Mouse (Mus musculus) mesoderm, embryonic 11.5 days (tissue): ENCODE results near the gene Arrdc5.

Experiments used
- DNase-seq: peaks from one replicate; pipeline ENCODE4 v3.0.0-alpha.2; 2012; ENCODE audit warnings: low read depth, low spot score

Arrdc5 gene

DNA sequence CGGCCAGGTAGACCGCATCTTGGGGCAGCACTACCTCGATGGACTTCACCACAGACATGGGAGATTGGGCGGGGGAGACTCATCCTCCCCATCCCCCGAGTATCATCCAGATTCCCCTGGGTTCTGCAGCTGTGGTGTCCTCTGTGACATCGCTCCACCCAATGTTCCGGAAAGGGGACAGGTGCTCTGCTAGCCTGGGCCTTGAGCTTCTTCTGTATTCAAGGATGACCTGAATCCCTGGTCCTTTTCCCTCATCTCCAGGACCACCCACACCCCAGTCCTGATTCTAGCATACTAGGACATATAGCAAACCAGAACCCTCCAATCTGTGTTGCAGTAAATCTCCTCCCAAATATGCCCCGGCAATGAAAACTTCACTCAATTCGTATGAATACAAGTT lies at the start of gene Arrdc5:
Arrdc5 (minus strand) TSS at position 101 of the 400 bp plus-strand sequence.
- DNase-seq: no peak

DNA sequence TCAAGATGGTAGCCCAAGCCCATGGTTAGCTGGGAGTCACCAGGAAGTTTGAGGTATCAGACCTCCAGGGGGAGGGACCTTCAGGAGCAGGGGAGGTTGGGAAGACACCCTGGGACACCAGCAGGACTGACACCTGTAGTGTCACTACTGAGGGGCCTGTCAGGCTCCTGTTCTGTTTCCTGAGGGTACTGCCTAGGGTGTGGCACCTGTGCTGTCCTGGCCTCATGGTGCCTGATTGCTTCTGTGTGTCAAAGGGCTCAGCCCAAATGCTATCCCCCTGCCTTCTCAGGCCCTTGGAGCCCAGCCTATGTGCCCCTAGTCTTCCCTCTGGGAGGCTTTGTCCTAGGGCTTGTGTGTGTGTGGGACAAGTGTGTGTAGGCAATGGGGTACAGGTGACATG lies 48.5 kb upstream of the Arrdc5 start:
- no peak for DNase-seq

DNA sequence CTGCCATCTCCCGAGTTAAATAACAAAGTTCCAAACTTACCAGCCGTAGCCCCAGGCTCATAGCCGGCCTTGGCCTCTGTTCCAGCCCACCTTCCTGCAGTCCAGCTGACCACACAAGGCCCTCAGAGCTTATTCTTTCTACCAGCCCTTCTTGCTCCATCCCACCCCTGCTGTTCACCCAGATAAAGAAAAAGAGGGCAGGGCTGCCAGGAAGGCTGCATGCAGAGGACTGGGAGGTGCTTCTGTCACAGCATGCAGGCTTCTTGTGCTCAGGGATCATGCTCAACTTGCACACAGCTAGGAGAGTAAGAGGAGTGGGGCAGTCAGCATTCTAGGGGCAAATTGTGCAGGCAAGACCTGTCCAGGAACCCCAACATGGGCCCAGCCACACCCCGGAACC lies 48.0 kb upstream of the Arrdc5 start:
- DNase-seq: no peak

DNA sequence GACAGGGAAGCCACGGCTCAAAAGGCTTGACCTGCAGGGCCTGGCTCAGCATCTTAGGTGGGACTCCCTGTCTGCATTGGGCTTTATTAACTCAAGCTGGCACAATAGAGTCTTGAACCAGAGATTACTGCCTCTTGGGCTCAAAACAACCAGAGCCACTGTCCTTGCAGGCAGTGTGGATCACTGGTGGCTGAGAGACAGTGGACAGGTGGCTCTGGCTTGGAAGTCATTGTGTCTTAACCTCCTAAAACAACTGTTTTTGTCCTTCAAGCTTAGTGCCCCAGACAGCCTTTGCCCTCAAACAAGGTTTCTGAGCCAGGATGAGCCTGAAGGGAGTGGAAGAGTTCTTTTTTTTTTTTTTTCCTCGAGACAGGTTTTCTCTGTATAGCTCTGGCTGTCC lies 45.3 kb upstream of the Arrdc5 start:
- DNase-seq: no peak

DNA sequence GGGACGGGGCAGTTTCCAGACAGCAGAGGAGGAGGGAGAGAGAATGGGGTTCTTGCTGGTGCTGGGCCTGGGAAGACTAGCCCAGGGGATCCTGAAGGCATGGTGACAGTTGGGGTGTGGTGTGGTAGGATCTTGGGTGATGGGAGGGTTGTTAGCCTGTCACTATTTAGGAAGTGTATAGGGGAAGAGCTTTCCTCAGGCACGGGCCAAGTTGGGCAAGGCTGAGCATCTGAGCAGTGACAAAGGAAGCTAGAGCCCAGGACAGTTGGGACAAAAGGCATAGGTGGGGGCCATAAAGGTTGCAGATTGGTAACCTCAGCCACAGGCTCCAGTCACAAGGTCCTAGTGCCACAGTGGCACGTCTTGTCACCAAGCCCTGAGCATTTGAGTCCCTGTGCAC lies 43.4 kb upstream of the Arrdc5 start:
- no peak for DNase-seq

DNA sequence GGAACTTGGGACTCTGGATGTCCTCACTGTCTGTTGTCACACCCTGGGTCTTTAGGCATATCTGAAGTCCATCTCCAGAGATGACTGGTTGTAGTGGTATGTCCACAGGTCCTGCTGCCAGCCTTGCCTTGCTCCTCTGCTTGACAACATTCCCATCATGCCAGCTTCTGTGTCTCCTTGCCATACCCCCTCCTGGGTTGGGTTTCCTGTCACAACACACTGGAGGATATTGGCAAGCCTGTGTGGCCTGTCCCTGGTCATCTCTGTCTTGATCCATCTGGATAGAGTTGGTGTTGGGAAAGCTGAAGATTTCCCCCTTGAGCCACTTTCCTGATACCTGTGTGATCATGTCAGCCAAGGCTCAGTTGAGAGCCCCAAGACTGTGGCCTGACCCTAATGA lies 40.6 kb upstream of the Arrdc5 start:
- DNase-seq: no peak

DNA sequence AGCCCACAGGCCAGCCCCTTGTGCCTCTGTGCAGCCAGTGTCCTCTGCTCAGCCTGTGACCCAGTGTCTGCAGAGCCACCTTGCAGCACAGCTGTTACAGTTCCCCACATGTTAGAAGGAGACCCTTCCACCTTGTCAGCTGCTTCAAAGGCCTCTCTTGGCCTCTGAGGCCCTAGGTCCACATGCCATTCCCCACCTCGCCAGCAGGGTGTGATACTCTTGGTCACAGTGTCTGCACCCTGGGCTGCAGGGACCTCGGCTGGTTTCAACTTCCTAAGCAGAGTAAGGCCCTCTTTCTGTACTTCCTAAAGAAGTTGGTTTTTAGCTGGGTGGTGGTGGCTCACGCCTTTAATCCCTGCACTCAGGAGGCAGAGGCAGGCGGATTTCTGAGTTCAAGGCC lies 38.8 kb upstream of the Arrdc5 start:
- DNase-seq: peak; percentile 25

DNA sequence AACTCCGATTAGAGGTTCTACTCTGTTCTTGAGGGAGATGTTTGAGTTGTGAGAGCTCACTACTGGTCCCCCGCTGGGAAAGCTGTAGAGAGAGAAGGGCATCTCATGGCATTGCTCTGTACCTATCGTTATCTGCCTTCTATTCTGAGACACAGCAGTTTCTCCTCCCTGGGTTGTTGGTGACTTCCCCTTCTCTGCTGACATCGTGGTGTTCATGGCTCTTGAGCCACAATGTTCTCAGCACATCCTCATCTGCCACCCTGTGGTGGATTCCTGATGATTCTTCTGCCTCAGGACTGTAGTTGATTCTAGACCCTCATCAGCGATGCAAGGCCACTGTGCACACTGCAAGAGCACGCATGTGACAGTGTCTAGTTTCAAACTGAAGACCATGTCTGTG lies 37.7 kb upstream of the Arrdc5 start:
- no peak for DNase-seq

DNA sequence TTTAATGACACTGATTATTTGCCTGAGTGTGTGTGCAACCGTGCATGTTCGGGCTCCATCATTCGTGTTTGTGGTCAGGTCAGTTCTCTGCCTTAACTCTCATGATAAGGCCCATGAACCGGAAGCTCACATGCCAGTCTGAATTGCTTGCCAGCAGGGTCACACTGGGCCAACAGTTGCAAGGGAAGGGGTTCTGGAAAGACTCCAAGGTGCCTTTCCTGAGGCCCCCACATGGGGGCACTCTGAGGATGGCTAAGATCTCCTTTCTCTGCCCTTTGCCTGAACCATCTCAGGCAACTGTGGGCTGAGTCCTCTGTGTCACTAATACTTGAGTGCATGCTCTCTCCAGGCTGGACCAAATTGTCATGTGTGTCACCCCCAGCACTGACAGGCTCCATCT lies 37.1 kb upstream of the Arrdc5 start:
- peak; percentile 58 for DNase-seq

DNA sequence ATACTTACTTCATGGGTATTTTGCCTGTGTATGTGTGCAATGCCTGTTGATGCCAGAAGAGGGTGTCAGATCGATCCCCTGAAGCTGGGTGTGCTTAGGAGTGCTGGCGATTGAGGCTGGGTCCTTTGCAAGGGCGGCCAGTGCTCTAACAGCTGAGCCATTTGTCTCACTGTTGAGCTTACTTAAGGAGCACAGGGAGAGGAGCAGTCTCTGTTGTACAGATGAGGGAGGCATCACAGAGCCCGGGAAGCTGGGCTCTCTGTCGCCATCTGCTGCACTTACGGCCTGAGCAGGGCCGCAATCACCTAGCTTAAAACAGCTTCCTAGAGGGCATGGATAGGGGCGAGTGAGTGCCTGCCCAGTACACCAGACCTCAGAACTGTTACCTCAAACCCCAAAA lies 32.9 kb upstream of the Arrdc5 start:
- DNase-seq: peak; percentile 31

DNA sequence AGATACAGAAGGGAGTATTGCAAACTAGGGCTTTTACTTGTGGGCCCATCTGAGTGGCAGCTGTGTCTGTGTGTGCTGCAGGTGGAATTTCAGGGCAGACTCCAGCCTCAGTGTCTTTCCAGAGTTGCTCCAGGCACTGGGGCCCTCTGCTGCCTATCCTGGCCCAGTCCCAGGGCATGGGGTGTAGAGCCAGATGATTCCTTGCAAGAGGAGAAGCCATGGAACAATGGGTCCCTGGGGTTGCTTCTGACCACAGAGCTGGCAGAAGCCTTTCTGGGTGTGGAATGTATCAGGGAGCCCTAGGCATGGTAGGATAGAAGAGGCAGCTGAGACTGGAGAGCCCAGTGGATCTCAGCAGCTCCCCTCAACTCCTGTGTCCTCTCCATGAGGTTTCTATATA lies 31.2 kb upstream of the Arrdc5 start:
- DNase-seq: no peak

DNA sequence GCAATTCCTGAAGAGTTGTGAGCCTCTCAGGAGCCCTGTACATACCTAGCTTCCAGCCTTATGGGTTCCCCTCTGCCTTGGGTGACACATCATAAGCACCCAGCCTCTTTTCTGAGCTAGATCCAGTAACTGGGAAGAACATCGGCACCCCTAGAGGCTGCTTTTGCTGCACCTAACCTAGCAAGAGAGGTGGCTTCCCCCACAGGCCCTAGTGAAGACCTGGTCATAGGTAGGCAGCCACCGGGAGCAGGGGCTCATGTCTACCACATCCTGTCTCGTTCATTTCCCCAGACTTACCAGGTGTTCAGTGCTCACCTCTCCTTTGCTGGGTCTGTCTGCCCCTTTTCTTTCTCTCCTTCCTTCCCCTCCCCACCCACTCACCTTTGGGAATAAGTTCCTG lies 30.3 kb upstream of the Arrdc5 start:
- DNase-seq: no peak

DNA sequence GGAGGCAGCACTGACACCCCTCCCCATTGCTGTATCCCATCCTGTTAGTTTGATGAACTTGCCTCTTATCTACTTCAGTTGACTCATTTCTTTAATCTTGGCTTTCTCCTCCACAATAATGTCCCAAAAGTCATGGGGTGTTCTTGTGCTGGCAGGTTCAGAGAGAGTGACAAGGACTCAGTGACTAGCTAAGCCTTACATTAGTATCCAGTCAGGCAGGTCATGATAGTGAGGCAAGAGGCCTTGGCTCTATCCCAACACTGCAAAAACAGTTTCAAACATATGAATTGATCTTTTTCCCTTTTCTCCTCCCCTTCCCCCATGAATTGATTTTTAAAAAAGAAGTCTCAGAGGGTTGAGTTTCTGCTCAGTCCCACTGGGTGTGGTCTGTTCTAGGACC lies 29.2 kb upstream of the Arrdc5 start:
- no peak for DNase-seq

DNA sequence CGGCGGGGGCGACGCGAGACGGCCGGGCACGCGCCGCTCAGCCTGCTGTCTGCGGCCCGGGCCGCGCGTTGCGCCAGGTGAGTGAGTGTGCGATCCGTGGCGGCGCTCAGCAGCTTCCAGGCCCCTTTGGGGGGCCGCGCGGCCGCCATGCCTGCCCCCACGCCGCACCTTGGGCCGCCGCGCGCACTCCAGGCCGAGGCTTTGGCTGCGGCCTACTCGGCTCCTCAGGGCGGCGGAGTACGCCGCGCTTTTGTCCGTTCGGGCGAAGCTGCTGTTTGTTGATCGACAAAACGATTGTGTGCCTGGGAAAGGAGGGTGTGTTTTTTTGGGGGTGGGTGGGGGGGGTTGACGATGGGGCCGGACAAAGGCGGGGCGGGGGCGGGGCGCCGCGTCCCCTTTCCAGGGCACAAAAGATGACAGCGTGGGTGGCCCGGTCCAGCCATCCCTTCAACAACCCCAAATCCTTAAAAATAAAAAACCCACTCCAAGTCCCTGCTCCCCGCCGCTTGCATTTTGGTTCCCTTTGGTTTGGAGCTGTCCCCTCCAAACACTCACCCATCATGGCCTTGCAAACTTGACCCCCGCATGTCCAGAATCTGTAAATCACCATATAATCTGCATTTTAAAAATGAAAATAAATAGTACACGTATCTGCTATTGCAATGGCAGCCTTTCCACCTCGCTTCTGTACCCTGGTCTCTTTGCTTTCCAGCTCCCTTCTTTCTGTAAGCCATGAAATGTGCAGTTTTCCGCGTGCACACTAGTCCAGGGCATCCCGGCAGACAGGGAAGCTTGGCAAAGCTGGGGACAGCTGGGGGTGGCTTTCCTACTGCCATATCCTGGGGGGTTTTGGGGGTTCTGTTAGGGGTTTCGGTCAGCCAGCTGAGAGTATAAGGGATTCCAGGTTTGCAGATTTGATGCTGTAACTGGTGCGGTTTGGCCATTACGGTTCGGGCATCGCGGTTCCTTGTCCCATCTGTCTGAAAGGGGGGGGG lies 26.4 kb upstream of the Arrdc5 start:
- DNase-seq: peak; percentile 44

DNA sequence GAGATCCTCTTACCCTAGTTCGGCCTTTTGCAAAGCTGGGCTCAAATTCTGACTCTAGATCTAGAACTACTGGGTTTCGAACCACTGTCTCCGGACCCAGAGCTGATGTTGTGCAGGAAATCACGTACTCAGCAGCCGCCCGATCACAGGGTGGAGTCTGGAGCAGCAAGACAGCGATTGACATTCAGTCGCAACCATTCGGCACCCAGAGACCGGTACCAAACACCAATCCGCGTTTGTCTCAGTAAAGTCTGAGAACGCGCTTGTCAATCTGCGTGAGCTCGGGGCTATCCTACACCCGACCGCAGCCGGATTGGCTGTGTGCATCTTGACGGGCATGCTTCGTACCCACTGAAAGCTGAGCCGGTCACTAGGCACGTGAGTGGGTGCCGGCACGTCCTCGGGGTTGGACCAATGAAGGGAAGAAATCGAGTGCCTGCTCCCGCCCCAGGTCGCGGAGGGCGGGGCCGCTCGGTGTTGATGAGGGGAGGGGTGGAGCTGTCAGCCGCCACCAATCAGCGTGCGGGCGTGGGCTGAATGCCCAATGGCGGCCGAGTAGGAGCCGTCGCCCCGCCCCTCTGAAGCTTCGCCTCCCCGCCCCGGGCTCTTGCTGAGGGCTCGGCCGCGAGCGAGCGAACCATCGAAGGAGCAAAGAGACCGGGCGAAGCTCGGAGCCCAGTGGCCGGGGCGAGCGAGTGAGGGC lies 25.5 kb upstream of the Arrdc5 start, which contains the start of gene Kdm4b:
Kdm4b (plus strand) TSS at position 613 of the 703 bp plus-strand sequence.
- peak; percentile 99 for DNase-seq

DNA sequence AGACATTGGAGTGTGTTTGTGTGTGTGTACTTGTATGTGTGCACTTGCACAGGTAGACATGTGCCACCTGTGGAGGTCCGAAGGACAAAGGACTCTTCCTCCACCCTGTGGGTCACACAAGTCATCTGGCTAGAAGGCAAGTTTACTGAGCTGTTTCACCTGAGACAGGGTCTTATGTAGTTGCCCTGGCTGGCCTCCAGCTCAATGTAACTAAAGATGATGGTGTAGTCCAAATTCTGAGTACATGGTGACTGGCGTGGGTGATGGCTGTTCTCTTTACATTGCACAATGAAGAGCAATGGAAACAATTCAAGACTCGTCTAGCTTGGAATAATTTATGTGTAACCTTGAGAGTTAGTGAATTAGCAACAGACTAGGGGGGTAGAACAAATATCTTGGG lies 24.3 kb upstream of the Arrdc5 start:
- no peak for DNase-seq

DNA sequence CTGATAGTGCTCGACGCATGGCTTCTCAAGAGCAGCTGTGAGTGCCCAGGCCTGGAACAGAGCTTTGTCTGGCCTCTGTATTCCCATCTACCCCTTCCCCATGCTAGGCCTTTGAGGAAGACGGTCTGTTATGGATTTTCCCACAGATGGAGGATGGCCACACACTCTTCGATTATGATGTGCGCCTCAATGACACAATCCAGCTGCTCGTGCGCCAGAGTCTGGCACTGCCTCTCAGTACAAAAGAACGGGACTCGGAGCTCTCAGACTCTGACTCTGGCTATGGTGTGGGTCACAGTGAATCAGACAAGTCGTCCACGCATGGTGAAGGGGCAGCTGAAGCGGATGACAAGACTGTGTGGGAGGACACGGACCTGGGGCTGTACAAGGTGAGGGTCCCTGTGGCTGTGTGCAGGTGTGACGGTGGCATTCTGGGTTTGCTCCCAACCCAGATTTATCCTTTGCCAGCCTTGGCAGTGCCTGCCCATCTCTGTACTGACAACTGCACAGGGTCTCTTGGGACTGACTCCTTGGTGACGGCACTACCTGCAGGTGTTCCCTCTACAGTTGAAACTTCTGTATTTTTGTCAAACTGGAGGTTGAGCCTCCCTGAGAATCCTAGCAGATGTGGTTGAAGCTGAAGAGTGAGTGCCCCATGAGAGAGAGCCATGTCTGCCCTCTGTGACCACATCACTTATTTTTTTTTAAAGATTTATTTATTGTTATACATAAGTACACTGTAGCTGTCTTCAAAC lies 9.3 kb upstream of the Arrdc5 start:
- DNase-seq: no peak

DNA sequence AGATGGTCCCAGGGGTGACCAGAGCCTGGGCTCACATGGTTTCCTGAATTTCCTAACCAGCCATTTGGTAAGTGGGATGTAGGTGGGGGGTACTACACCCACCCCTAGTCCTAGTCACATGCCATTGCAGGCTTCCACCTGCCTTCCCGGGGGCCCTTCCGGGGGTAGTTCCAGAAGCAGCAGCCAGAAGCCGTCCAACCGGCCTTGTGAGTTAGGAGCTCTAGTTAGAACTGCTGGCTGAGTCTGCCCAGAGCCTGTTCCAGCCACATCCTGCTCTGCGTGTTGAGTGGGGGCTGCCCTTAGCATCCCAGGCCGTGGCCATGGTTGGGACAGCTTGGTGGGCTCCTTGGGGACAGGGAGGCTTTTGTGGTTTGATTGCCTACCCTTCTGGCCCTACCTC lies 8.0 kb upstream of the Arrdc5 start:
- DNase-seq: no peak

DNA sequence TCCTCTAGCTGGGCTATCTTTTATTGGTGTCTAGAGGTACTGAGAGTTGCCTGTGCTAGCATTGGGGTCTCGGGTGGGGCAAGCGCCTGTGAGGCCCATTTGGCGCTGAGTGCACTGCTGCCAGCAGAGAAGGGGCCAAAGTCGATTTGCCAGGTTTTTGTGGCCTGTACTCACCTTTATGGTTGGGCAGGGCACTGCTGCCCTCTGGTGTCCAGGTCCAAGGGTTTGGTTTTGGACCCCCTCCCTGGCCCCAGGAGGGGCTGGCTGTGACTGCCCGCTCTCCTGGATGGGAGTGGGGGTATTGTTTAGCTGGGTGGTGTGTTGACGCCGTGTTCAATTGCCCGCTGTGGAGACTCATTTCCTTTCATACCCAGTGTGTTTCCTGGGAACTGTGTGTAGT lies 5.7 kb upstream of the Arrdc5 start:
- no peak for DNase-seq

DNA sequence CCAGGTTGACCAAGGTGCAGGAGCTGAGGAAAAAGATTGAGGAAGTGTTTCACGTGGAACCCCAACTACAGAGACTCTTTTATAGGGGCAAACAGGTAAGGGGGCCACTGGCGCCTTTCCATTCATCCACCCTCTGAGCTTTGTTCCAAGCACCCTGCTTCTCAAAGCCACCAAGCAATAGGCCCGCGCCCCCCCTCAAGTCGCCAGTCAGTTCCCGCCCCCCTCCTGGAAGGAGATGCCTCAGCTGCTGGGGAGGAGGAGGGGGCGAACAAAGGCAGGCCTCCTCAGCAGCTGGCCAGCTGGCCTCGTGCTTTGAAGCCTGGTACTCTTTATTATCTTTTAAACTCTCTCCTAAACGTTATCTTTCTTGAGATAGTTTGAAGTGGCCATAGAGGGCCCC lies 5.1 kb upstream of the Arrdc5 start:
- no peak for DNase-seq

DNA sequence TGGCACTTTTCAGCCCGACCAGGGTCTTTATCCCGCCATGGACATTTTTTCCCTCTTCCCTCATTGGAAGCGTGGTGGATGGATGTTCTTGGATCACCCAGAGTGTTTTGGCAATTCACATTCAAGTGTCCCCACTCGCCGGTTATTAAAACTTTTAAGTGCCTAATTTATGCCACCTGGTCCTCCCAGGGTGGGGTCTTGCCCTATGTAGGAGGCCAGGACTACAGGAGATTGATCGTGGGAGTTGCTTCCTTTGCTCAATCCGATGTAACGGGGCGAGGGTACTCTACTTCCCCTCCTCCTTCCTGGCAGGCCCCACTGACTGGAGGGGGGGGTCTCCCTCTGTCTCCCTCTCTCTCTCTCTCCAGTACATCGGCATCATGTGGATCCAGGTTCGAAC lies 4.6 kb upstream of the Arrdc5 start:
- DNase-seq: no peak
